Mouse (Mus musculus) small intestine, adult 2 months (tissue): ENCODE measurements around the gene Gm3045.

Source experiments
- CTCF ChIP-seq: fragments of 200-500 bp; IDR thresholded peaks from 2 replicates; pipeline ENCODE4 v1.5.1; 2012; ENCODE audit warnings: low read depth, mild to moderate bottlenecking, control low read depth, inconsistent platforms, low read length, moderate library complexity, mixed read lengths; ENCODE audit not compliant: insufficient replicate concordance, insufficient read length; ENCODE audit errors: extremely low read depth
- POLR2A ChIP-seq: fragments of 200-500 bp; IDR thresholded peaks from 2 replicates; pipeline ENCODE4 v1.6.1; 2012; ENCODE audit warnings: low read depth, mild to moderate bottlenecking, control low read depth, inconsistent platforms, low read length, moderate library complexity

- TF ChIP-seq POLR2A (no peak), CTCF (no peak)
Observed at GRCm38 (mm10) chr13:56438211-56439075, 12.0 kb downstream of the Gm3045 start, which contains the start of gene Slc25a48.
